Mouse (Mus musculus): ENCODE measurements around the gene Lrrc30.
A peak's percentile ranks its signal among the peaks of the same experiment; 100 is the strongest.

Lrrc30 gene

GRCm38 (mm10) chr17:67632676-67633339 is at the start of gene Lrrc30:
Gene Lrrc30 (minus strand): TSS chr17:67632723.
- no peak for DNase-seq (ENCODE audit: low read depth, low spot score)

GRCm38 (mm10) chr17:67681084-67681483 is 48.6 kb upstream of the Lrrc30 start:
- DNase-seq (ENCODE audit: low read depth, low spot score) = peak; percentile 71

GRCm38 (mm10) chr17:67678576-67678975 is 46.1 kb upstream of the Lrrc30 start:
- DNase-seq (ENCODE audit: low read depth, low spot score) = no peak

GRCm38 (mm10) chr17:67667981-67668380 is 35.5 kb upstream of the Lrrc30 start:
- peak; percentile 73 for DNase-seq (ENCODE audit: low read depth, low spot score)

- DNase-seq (ENCODE audit: low read depth, low spot score) = no peak
Observed at GRCm38 (mm10) chr17:67666981-67667380, 34.5 kb upstream of the Lrrc30 start.

GRCm38 (mm10) chr17:67664299-67664698 is 31.8 kb upstream of the Lrrc30 start:
- DNase-seq (ENCODE audit: low read depth, low spot score) = no peak

GRCm38 (mm10) chr17:67651506-67651905 is 19.0 kb upstream of the Lrrc30 start:
- peak; percentile 72 for DNase-seq (ENCODE audit: low read depth, low spot score)

- DNase-seq (ENCODE audit: low read depth, low spot score) = no peak
Observed at GRCm38 (mm10) chr17:67641627-67642026, 9.1 kb upstream of the Lrrc30 start.

GRCm38 (mm10) chr17:67638119-67638810 is 5.7 kb upstream of the Lrrc30 start:
- DNase-seq (ENCODE audit: low read depth, low spot score) = no peak

- no peak for DNase-seq (ENCODE audit: low read depth, low spot score)
Observed at GRCm38 (mm10) chr17:67636951-67637350, 4.4 kb upstream of the Lrrc30 start.

- DNase-seq (ENCODE audit: low read depth, low spot score) = peak; percentile 47
Observed at GRCm38 (mm10) chr17:67636304-67636703, 3.8 kb upstream of the Lrrc30 start.

- no peak for DNase-seq (ENCODE audit: low read depth, low spot score)
Observed at GRCm38 (mm10) chr17:67629746-67630145, 2.8 kb downstream of the Lrrc30 start.

- DNase-seq (ENCODE audit: low read depth, low spot score) = peak; percentile 49
Observed at GRCm38 (mm10) chr17:67629211-67629657, 3.3 kb downstream of the Lrrc30 start.

- DNase-seq (ENCODE audit: low read depth, low spot score) = peak; percentile 15
Observed at GRCm38 (mm10) chr17:67628475-67628874, 4.0 kb downstream of the Lrrc30 start.

GRCm38 (mm10) chr17:67625431-67625830 is 7.1 kb downstream of the Lrrc30 start:
- no peak for DNase-seq (ENCODE audit: low read depth, low spot score)

- no peak for DNase-seq (ENCODE audit: low read depth, low spot score)
Observed at GRCm38 (mm10) chr17:67619001-67619400, 13.5 kb downstream of the Lrrc30 start.

- no peak for DNase-seq (ENCODE audit: low read depth, low spot score)
Observed at GRCm38 (mm10) chr17:67614381-67614780, 18.1 kb downstream of the Lrrc30 start.

GRCm38 (mm10) chr17:67612576-67612975 is 19.9 kb downstream of the Lrrc30 start:
- DNase-seq (ENCODE audit: low read depth, low spot score) = no peak

- no peak for DNase-seq (ENCODE audit: low read depth, low spot score)
Observed at GRCm38 (mm10) chr17:67612151-67612550, 20.4 kb downstream of the Lrrc30 start.

- peak; percentile 5 for DNase-seq (ENCODE audit: low read depth, low spot score)
Observed at GRCm38 (mm10) chr17:67604446-67604845, 28.1 kb downstream of the Lrrc30 start.

GRCm38 (mm10) chr17:67602556-67602955 is 30.0 kb downstream of the Lrrc30 start:
- no peak for DNase-seq (ENCODE audit: low read depth, low spot score)

- DNase-seq (ENCODE audit: low read depth, low spot score) = peak; percentile 61
Observed at GRCm38 (mm10) chr17:67584937-67585579, 47.5 kb downstream of the Lrrc30 start.

- DNase-seq (ENCODE audit: low read depth, low spot score) = no peak
Observed at GRCm38 (mm10) chr17:67584533-67584932, 48.0 kb downstream of the Lrrc30 start.

Data from ZHBTc4 (cell line).